Mouse (Mus musculus) heart, adult 2 months (tissue): ENCODE measurements around the gene Ddx59. TPM values are rescaled to one million over a fixed set of nuclear protein-coding genes. Genes with fewer than 3 reads are reported as not detected.

ENCODE experiments used
- DNase-seq, 2 experiments: peaks; one replicate each; pipeline ENCODE4 v3.0.0; 2021
- H3K27ac ChIP-seq: fragments of 200-600 bp; 2 replicates; pipeline ENCODE4 v1.8.1; 2022
- H3K27me3 ChIP-seq: fragments of 200-500 bp; 2 replicates; pipeline ENCODE4 v1.6.1; 2012; ENCODE audit warnings: mild to moderate bottlenecking, low read length, inconsistent platforms, mixed read lengths; ENCODE audit not compliant: control insufficient read depth, insufficient read depth
- H3K36me3 ChIP-seq: fragments of 200-500 bp; 2 replicates; pipeline ENCODE4 v1.6.1; 2012; ENCODE audit warnings: low read length, inconsistent platforms; ENCODE audit not compliant: control insufficient read depth, insufficient read depth
- H3K4me1 ChIP-seq: fragments of 200-500 bp; 2 replicates; pipeline ENCODE4 v1.6.1; 2011; ENCODE audit warnings: low read length; ENCODE audit not compliant: control insufficient read depth, insufficient read depth
- H3K4me3 ChIP-seq: fragments of 200-600 bp; 2 replicates; pipeline ENCODE4 v1.8.1; 2022
- H3K79me2 ChIP-seq: fragments of 200-500 bp; replicated peaks from 2 replicates; pipeline ENCODE4 v1.6.1; 2012; ENCODE audit warnings: mild to moderate bottlenecking, inconsistent platforms, low read length, moderate library complexity, mixed read lengths; ENCODE audit not compliant: control insufficient read depth, insufficient read depth
- H3K9ac ChIP-seq: fragments of 200-500 bp; 2 replicates; pipeline ENCODE4 v1.6.1; 2012; ENCODE audit warnings: low read depth, mild to moderate bottlenecking, control low read depth, inconsistent platforms, low read length, mixed read lengths
- CTCF ChIP-seq: fragments of 200-600 bp; IDR thresholded peaks from 2 replicates; pipeline ENCODE4 v1.8.1; 2022; ENCODE audit warnings: antibody characterized with exemption, mild to moderate bottlenecking, moderate library complexity
- EP300 ChIP-seq: fragments of 200-500 bp; IDR thresholded peaks from 2 replicates; pipeline ENCODE4 v1.6.1; 2011; ENCODE audit warnings: low read depth, low read length, control low read depth; ENCODE audit not compliant: insufficient read depth
- POLR2A ChIP-seq: fragments of 200-500 bp; IDR thresholded peaks from 2 replicates; pipeline ENCODE4 v1.6.1; 2011; ENCODE audit warnings: mild to moderate bottlenecking, low read depth, low read length, control low read depth; ENCODE audit not compliant: insufficient read depth
- WGBS: fragments of 180-500 bp; shearing (Covaris S2); methylation state at CpG from one replicate; pipeline ENCODE4 v1.1.7; 2018; 5-methylcytosine and 5-hydroxymethylcytosine counted together
- intact Hi-C: fragments of 180-260 bp; cut with DNase I; formaldehyde crosslinking; loops from one replicate; pipeline ENCODE4 v1.15.1; 2025
- polyA plus RNA-seq: library from polyadenylated mRNA; depleted of rRNA; stranded (reverse); fragments of >200 nt; gene quantifications from 2 replicates; pipeline ENCODE4 v1.2.3, GENCODE M21; 2012
- total RNA-seq, 2 experiments: library from RNA; stranded (reverse); gene quantifications; 2 replicates each; pipeline ENCODE4 v1.2.3; 2021

Gene Ddx59
- total and polyA plus RNA-seq, 3 experiments = 4.2 to 14.1 (median 11.8) TPM

GRCm38 (mm10) chr1:136450206-136450605 lies 35.1 kb downstream of the Ddx59 start:
- no peak overlapping the region for H3K4me3 ChIP-seq

GRCm38 (mm10) chr1:136452421-136452820 lies 37.4 kb downstream of the Ddx59 start:
- TF ChIP-seq POLR2A = no peak
- TF ChIP-seq EP300 = no peak
- TF ChIP-seq CTCF = no peak
- intact Hi-C loops = no loop called here
- H3K79me2 ChIP-seq = no peaks in the 10 kb centered on the region
- no peak overlapping the region for H3K4me3 ChIP-seq
- no peaks in the 10 kb centered on the region for H3K36me3 ChIP-seq
- H3K4me1 ChIP-seq = no peaks in the 10 kb centered on the region
- WGBS = 68% methylated on average over 5 of the region's 5 CpGs
- no peak for DNase-seq
- H3K27ac ChIP-seq = no peak overlapping the region
- H3K9ac ChIP-seq = no peak overlapping the region
- no peaks in the 10 kb centered on the region for H3K27me3 ChIP-seq

More at GRCm38 (mm10) chr1:136450206-136450605, 35.1 kb downstream of the Ddx59 start:
- H3K4me1 ChIP-seq = no peaks in the 10 kb centered on the region
- H3K27ac ChIP-seq = no peak overlapping the region
- H3K27me3 ChIP-seq = no peaks in the 10 kb centered on the region
- no peak for TF ChIP-seq EP300
- no peak for TF ChIP-seq POLR2A
- TF ChIP-seq CTCF = no peak
- DNase-seq = no peak
- H3K36me3 ChIP-seq = no peaks in the 10 kb centered on the region
- 80% methylated on average over 5 of the region's 5 CpGs for WGBS
- H3K9ac ChIP-seq = no peak overlapping the region
- H3K79me2 ChIP-seq = no peaks in the 10 kb centered on the region
- intact Hi-C loops = no loop called here

GRCm38 (mm10) chr1:136455756-136456585 lies 40.9 kb downstream of the Ddx59 start:
- Histone ChIP-seq H3K4me3 (no peak overlapping the region), H3K36me3 (no peaks in the 10 kb centered on the region), H3K27ac (no peak overlapping the region), H3K9ac (no peak overlapping the region), H3K79me2 (no peaks in the 10 kb centered on the region), H3K4me1 (no peaks in the 10 kb centered on the region; the same call in 1 of the 2 replicates), H3K27me3 (no peaks in the 10 kb centered on the region)
- TF ChIP-seq POLR2A (no peak), CTCF (no peak), EP300 (no peak)
- 75% methylated on average over 17 of the region's 17 CpGs for WGBS
- intact Hi-C loops = loop anchor here (5.0 kb wide), 1 partner anchor 404 kb away; the partner anchor contains the start of genes Ascl5 and Cacna1s
- no peak for DNase-seq

GRCm38 (mm10) chr1:136456741-136457140 lies 41.7 kb downstream of the Ddx59 start:
- no peaks in the 10 kb centered on the region for H3K36me3 ChIP-seq
- intact Hi-C loops = loop anchor here (5.0 kb wide), 1 partner anchor 404 kb away; the partner anchor contains the start of genes Ascl5 and Cacna1s
- no peaks in the 10 kb centered on the region for H3K27me3 ChIP-seq
- no peak overlapping the region for H3K9ac ChIP-seq
- H3K4me3 ChIP-seq = no peak overlapping the region
- no peaks in the 10 kb centered on the region; the same call in 1 of the 2 replicates for H3K4me1 ChIP-seq
- TF ChIP-seq POLR2A (no peak), CTCF (no peak), EP300 (no peak)
- no peaks in the 10 kb centered on the region for H3K79me2 ChIP-seq
- H3K27ac ChIP-seq = no peak overlapping the region
- no peak for DNase-seq
- 70% methylated on average over 6 of the region's 6 CpGs for WGBS

GRCm38 (mm10) chr1:136457403-136457802 lies 42.3 kb downstream of the Ddx59 start:
- Histone ChIP-seq H3K36me3 (no peaks in the 10 kb centered on the region), H3K4me3 (no peak overlapping the region), H3K27me3 (no peaks in the 10 kb centered on the region), H3K4me1 (no peaks in the 10 kb centered on the region; the same call in 1 of the 2 replicates), H3K9ac (no peak overlapping the region), H3K79me2 (no peaks in the 10 kb centered on the region), H3K27ac (no peak overlapping the region)
- TF ChIP-seq EP300 = no peak
- TF ChIP-seq CTCF = no peak
- TF ChIP-seq POLR2A = no peak
- WGBS = 78% methylated on average over 4 of the region's 4 CpGs
- intact Hi-C loops = loop anchor here (5.0 kb wide), 1 partner anchor 405 kb away; the partner anchor contains the start of genes Ascl5 and Cacna1s
- DNase-seq = no peak
